Mouse (Mus musculus) effector memory CD4-positive, alpha-beta T cell, adult 5 months (primary cell): ENCODE data around the gene Prps1l3. TPM values are rescaled to one million over a fixed set of nuclear protein-coding genes. Genes with fewer than 3 reads are reported as not detected.

ENCODE experiments used
- polyA plus RNA-seq: library from polyadenylated mRNA; unstranded; fragments of 100-300 nt; shearing (Covaris generic); gene quantifications from one replicate; pipeline ENCODE4 v1.2.1, GENCODE M21; 2017

Prps1l3 gene
- 74.1 TPM for polyA plus RNA-seq

GRCm38 (mm10) chr12:57230192-57230706, at the start of gene Prps1l3, which contains the start of gene Mipol1:
Prps1l3 (plus strand) TSS chr12:57230412.
Mipol1 (plus strand) TSS chr12:57230427.

DNA sequence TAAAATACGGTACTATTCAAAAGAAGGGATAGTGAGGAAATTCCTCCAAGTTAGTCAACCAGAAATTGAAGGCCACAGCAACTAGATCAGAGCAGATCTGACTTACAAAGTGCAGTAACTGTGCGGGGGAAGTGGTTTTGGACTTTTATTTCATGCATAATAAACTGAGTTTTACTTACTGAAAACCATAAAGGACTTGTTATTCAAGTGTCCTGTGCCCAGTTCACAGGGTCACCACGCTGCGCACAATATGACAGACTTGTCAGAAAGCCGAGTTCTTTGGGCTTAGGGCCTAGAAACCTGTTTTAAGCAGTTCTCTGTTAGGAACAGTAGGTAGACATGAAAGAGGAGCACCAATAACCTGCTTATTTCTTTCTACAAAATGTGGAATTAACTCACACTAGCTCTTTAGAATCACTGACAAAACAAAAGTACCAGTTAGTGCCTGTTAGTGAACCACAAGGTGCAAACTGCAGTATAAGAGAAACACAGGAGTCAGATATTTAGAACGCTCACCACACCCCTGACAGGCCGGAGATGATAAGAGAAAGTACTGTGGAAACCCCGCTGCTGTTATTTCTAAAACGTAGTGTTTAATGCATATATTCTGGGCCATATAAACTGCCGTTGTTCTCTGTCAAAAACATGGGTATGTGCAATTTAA, 32.7 kb upstream of the Prps1l3 start, which contains the start of gene Slc25a21:
Gene Slc25a21, minus strand, starts transcription at position 110 of the 664 bp plus-strand sequence.

Other genes with a start within 250 kb of the Prps1l3 start
- gene Slc25a21, start 32.9 kb upstream of the Prps1l3 start, polyA plus RNA-seq = not detected
- 10.0 TPM for gene Mipol1, start within 50 bp of the Prps1l3 start, polyA plus RNA-seq